Mouse (Mus musculus) thymus, postnatal 4 days (tissue): ENCODE data around the gene Gtf3c3.
A peak's percentile ranks its signal among the peaks of the same experiment; 100 is the strongest.

Experiments used
- DNase-seq: peaks from one replicate; pipeline ENCODE4 v3.0.0; 2021

The Gtf3c3 gene

GRCm38 (mm10) chr1:54438340-54439079 is at the start of gene Gtf3c3:
Gene Gtf3c3 (minus strand): TSS chr1:54438971.
- DNase-seq, result peak; percentile 87

DNA sequence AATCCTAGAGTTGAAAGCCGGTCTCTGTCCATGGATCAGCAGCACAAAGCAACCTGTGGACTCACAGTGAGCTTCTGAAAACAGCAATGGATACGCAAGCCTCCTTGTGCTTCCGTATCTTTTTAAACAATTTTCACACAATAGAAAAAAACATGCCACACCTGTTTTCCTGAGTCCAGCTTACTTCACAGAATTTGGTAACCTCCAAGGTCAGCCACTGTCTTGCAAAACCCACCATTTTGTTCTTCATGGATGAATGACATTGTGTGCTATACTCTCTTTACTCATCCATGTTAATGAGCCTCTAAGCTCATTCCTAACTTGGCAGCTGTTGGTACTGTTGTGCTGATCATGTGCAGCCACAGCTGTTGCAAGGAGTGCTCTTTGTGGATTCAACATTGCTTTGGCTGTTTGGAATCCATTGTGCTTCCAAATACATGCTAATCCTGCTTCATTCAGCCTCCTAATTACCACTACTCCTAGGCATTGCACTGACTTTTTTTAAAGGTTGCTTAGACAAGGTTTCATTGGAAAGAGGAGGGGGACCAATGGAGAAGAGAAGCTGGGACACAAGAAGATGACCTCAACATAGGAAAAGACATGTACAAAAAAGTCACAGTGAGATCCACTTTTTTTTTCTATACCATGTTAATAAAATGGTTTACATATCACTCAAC is 46.1 kb upstream of the Gtf3c3 start:
- DNase-seq, result no peak

DNA sequence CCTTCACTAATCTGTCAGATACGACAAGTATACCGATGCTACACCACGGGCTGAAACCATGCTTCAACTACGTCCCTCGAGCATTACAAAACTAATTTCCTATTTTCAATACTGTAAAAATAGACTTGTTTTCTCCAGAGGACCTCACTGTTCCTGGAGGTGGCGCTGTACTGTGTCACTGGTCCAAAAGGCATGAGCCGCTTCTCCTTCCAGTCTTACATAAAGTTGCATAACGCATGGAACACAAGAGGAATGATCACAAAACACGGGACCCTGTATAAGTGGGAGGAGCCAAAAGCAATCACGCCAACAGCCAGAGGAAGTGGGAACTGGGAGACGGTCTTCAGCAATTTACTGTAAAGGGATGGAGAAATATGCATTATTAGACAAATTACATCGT is 41.7 kb upstream of the Gtf3c3 start:
- no peak for DNase-seq

GRCm38 (mm10) chr1:54468662-54469061 is 29.9 kb upstream of the Gtf3c3 start:
- DNase-seq, result no peak

- DNase-seq, result no peak
Measured at GRCm38 (mm10) chr1:54467366-54467765, 28.6 kb upstream of the Gtf3c3 start.

- DNase-seq, result no peak
Measured at GRCm38 (mm10) chr1:54452116-54452515, 13.3 kb upstream of the Gtf3c3 start.

GRCm38 (mm10) chr1:54448833-54449232 is 10.1 kb upstream of the Gtf3c3 start:
- DNase-seq, result no peak

GRCm38 (mm10) chr1:54443641-54444040 is 4.9 kb upstream of the Gtf3c3 start:
- no peak for DNase-seq

DNA sequence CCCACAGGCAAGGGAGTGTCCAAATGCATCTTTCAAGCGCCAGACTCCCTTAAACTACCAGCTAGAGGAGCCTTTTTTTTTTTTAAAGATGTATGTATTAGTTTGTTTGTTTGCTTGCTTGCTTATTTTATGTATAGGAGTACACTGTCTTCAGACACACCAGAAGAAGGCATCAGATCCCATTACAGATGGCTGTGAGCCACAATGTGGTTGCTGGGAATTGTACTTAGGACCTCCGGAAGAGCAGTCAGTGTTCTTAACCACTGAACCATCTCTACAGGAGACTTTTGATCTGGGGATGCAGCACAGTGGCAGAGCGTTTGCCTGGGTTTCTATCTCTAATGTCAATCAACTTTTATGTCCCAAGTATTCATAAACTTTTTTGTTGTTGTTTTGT is 307 bp upstream of the Gtf3c3 start:
- DNase-seq, result peak; percentile 10

DNA sequence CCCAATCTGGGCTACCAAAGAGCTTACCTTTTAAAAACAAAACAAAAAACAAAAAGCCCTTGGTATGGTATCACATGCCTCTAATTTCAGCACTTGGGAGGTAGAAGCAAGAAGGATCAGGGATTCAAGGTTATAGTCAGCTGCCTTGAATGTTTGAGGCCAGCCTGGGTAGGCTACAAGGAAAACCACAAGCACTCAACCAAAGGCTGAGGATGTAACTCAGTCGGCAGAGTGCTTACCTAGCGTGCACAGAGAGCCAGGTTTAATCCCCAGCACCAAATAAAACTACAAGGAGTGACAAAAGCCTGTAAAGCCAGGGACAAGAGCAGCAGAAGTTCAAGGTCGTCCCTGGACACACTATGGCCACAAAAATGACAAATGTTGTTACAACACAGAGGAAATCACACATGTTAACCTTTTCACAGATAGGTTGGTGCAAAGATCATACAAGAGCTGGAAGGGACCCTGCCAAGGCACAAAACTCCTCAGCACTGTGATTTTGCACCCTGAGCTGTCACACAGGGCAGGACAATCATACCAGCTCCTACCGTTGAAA is 16.5 kb downstream of the Gtf3c3 start:
- DNase-seq, result no peak

GRCm38 (mm10) chr1:54421670-54422069 is 17.1 kb downstream of the Gtf3c3 start:
- DNase-seq, result no peak

DNA sequence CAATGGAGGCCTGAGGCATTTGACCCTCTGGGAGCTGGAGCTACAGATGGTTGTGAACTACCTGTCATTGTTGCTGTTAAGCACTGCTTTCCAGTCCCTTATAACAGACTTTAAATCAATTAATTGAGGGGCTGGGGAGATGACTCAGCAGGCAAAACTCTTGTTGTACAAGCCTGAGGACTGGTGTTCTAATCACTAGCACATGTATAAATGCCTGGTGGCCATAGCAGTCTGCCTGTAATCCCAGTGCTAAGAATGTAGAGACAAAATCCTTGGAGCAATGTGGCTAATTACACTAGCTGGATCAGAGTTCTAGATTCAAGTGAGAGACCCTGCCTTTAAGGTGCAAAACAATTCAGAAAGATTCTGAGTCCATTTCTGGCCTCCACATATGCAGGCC is 36.0 kb downstream of the Gtf3c3 start:
- DNase-seq, result no peak

DNA sequence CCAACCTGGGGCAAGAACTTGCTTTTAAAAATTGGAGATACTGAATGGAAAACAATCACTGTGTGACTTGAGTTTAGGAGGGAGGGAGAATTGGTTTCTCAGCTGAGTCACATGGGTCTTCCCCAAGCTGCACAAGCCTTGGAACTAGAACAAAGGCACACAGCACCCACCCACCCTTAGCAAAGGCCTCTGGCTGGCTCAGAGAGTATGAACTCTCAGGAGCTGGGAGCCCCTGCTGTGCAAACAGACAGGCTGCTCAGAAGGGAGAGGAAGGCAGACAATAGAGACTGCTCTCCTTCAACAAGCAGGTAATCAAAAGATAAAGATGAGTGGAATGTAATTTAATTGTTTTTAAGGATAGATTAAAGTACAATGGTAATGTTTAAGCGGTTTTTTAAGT is 54.5 kb downstream of the Gtf3c3 start:
- DNase-seq, result no peak

- DNase-seq, result peak; percentile 79
Measured at GRCm38 (mm10) chr1:54380978-54381914, 57.5 kb downstream of the Gtf3c3 start.

DNA sequence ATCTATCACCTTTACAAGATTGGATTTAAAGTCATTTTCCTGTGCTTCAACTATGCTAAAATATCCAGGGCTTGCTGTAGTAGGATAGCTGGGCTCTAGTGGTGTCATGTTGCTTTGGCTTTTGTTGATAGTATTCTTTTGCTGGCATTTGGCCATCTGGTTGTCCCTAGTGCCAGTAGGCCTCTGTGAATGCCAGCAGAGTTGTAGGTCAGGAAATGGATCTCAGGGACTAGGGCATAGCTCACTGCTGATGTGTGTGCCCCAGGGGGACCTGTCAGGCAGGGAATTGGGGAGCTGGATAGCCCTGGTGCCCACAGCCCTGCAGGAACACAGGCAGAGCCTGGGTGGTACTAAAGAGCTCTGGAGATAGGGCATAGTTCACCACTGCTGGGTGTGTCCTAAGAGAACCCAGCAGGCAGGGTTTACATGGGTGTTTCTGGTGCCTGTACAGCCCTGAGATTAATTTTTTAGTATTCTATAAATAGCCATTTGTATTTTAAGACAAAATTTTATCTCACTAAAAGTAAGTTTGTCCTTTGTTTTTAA is 61.2 kb downstream of the Gtf3c3 start:
- DNase-seq, result no peak

DNA sequence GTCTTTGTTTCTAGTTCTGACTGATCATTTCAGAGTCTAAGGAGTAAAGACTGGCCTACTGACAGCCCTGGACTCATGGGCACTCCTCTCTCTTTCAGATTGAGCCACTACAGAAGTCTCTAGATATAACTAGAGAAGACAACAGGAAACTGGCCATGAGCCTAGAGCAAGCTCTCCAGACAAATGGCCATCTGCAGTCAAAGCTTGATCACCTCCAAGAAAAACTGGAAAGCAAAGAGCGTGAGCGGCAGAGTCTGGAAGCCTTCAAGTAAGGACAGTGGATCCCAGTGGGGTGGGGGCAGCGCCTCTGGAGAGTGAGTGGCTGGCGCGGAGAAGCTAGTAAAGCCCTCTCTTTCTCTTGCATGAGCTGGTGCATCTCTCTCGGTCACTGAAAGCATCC is 82.2 kb downstream of the Gtf3c3 start:
- DNase-seq, result no peak

DNA sequence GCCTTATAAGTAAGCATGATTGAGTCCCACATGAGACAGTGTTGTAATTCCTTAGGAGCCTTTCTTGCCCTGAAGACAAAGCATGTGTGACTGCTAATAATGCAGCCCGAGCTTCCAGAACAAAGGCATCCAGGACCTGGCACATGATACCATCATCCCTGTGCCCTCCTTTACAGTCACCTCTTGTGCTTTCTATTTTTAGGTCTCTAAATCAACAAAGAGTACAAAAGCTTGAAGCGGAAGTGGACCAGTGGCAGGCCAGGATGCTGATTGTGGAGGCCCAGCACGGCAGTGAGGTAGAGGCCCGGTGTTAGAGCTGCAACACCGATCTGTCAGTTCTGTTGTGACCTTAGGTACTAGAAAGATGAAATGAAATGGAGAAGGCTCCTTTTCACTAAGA is 83.3 kb downstream of the Gtf3c3 start:
- DNase-seq, result no peak

DNA sequence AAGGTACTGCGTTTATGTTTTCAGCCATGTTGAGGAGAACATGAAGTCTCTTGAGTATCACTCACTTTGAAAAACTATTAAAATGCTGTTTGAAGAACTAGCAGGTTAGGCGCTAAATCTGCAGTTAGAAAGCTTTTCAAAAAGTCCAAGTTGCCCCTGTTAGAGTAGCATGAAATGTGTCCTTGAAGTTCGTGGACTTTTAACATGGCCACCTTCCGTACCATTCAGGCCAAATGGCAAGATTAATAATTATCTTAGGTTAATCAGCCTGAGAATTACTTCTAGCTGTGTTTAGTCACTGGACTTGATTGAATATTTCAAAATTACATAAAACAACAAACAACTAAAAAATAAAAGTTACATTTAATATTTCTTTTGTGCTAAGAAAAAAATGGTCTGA is 84.0 kb downstream of the Gtf3c3 start:
- DNase-seq, result no peak
